Mouse (Mus musculus) lung, embryonic 15.5 days (tissue): ENCODE data around the gene Grb10. TPM values are rescaled to one million over a fixed set of nuclear protein-coding genes. Genes with fewer than 3 reads are reported as not detected.

ENCODE experiments used
- ATAC-seq: fragments of 200-750 bp; cut with Nextera tagmentation; 2 replicates; pipeline ENCODE4 v1.8.0; 2017; ENCODE audit warnings: moderate number of reproducible peaks, borderline replicate concordance; ENCODE audit not compliant: low FRiP score, low TSS enrichment; ENCODE audit errors: extremely low read depth
- H3K27ac ChIP-seq: fragments of 300-500 bp; sonication (generic); 2 replicates; pipeline ENCODE4 v1.5.1; 2015; ENCODE audit warnings: moderate library complexity, mild to moderate bottlenecking, inconsistent platforms
- H3K27me3 ChIP-seq: fragments of 300-500 bp; sonication (generic); 2 replicates; pipeline ENCODE4 v1.6.1; 2015; ENCODE audit warnings: inconsistent platforms
- H3K36me3 ChIP-seq: fragments of 300-500 bp; sonication (generic); 2 replicates; pipeline ENCODE4 v1.6.1; 2015; ENCODE audit warnings: inconsistent platforms
- H3K4me1 ChIP-seq: fragments of 300-500 bp; sonication (generic); 2 replicates; pipeline ENCODE4 v1.6.1; 2015; ENCODE audit warnings: inconsistent platforms
- H3K4me2 ChIP-seq: fragments of 300-500 bp; sonication (generic); 2 replicates; pipeline ENCODE4 v1.6.1; 2015; ENCODE audit warnings: inconsistent platforms, mild to moderate bottlenecking, moderate library complexity
- H3K4me3 ChIP-seq: fragments of 300-500 bp; sonication (generic); 2 replicates; pipeline ENCODE4 v1.5.1; 2015; ENCODE audit warnings: mild to moderate bottlenecking, inconsistent platforms
- H3K9ac ChIP-seq: fragments of 300-500 bp; sonication (generic); 2 replicates; pipeline ENCODE4 v1.6.1; 2015; ENCODE audit warnings: inconsistent platforms
- H3K9me3 ChIP-seq: fragments of 300-500 bp; sonication (generic); 2 replicates; pipeline ENCODE4 v1.6.1; 2016; ENCODE audit warnings: inconsistent platforms
- WGBS: fragments of 180-500 bp; shearing (Covaris S2); methylation state at CpG from one replicate; pipeline ENCODE4 v1.1.7; 2015; 5-methylcytosine and 5-hydroxymethylcytosine counted together
- polyA plus RNA-seq: library from polyadenylated mRNA; unstranded; fragments of >200 nt; fragmentation: Nextera tagmentation; extraction: Ambion mirVana; gene quantifications from 2 replicates; pipeline ENCODE4 v1.2.1, GENCODE M21; 2015

Grb10 gene
- polyA plus RNA-seq, 1 experiment from 2014 or later, result 600 TPM

- H3K4me2 ChIP-seq, result no peak overlapping the region
- no peaks in the 10 kb centered on the region for H3K36me3 ChIP-seq
- ATAC-seq, result no peak
- no peak overlapping the region for H3K4me3 ChIP-seq
- WGBS, result 62% methylated on average over 10 of the region's 10 CpGs
- peaks cover 38% of the 10 kb centered on the region for H3K4me1 ChIP-seq
- no peaks in the 10 kb centered on the region for H3K9me3 ChIP-seq
- H3K9ac ChIP-seq, result no peak overlapping the region
- H3K27ac ChIP-seq, result 0 out of 2 replicates have a peak overlapping the region, but pooled peaks have one; percentile 17
- no peaks in the 10 kb centered on the region for H3K27me3 ChIP-seq
Observed at GRCm38 (mm10) chr11:11890139-11890741, 148.2 kb downstream of the Grb10 start.

GRCm38 (mm10) chr11:11888727-11889126 lies 149.8 kb downstream of the Grb10 start:
- WGBS, result 44% methylated on average over 3 of the region's 3 CpGs
- no peak for ATAC-seq
- no peaks in the 10 kb centered on the region for H3K36me3 ChIP-seq
- peak overlapping the region; percentile 11; the same call in 1 of the 2 replicates for H3K27ac ChIP-seq
- no peaks in the 10 kb centered on the region for H3K9me3 ChIP-seq
- H3K4me2 ChIP-seq, result no peak overlapping the region
- H3K4me1 ChIP-seq, result peaks cover 43% of the 10 kb centered on the region
- H3K27me3 ChIP-seq, result no peaks in the 10 kb centered on the region
- H3K4me3 ChIP-seq, result no peak overlapping the region
- no peak overlapping the region for H3K9ac ChIP-seq

DNA sequence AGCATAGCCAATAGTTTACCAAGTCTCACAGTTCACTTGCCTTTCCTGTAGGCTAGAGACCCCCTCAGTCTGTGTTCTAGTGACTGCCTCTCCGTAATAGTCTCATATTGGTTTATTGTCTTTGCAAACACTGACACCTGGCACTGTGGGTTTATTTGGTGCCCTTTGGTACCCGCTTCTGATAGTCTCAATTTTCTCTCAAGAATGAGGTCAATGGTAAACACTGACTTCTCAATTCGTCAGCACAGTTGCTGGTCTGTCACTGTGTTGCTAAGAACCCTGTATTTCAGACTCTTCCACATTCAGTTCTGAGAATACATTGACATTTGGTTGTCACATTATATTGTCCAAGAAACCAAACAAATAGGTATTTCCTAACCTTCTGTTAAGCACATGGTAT lies 150.4 kb downstream of the Grb10 start:
- no peak overlapping the region for H3K4me2 ChIP-seq
- H3K9me3 ChIP-seq, result no peaks in the 10 kb centered on the region
- H3K4me1 ChIP-seq, result peaks cover 43% of the 10 kb centered on the region
- no peaks in the 10 kb centered on the region for H3K27me3 ChIP-seq
- no peak overlapping the region for H3K4me3 ChIP-seq
- H3K9ac ChIP-seq, result no peak overlapping the region
- no peak for ATAC-seq
- H3K36me3 ChIP-seq, result no peaks in the 10 kb centered on the region
- H3K27ac ChIP-seq, result 0 out of 2 replicates have a peak overlapping the region, but pooled peaks have one; percentile 22
- 58% methylated on average over 3 of the region's 3 CpGs for WGBS

- H3K9me3 ChIP-seq, result no peaks in the 10 kb centered on the region
- no peak for ATAC-seq
- no peak overlapping the region for H3K4me2 ChIP-seq
- no peaks in the 10 kb centered on the region for H3K36me3 ChIP-seq
- 33% methylated on average over 4 of the region's 4 CpGs for WGBS
- H3K9ac ChIP-seq, result no peak overlapping the region
- peak overlapping the region; percentile 79 for H3K27ac ChIP-seq
- H3K4me1 ChIP-seq, result peaks cover 43% of the 10 kb centered on the region
- H3K4me3 ChIP-seq, result no peak overlapping the region
- no peaks in the 10 kb centered on the region for H3K27me3 ChIP-seq
Observed at GRCm38 (mm10) chr11:11886403-11886998, 152.0 kb downstream of the Grb10 start.

- Histone ChIP-seq H3K4me2 (no peak overlapping the region), H3K9me3 (no peaks in the 10 kb centered on the region), H3K36me3 (no peaks in the 10 kb centered on the region), H3K4me1 (peaks cover 49% of the 10 kb centered on the region), H3K27ac (peak overlapping the region; percentile 77), H3K9ac (no peak overlapping the region), H3K27me3 (no peaks in the 10 kb centered on the region), H3K4me3 (no peak overlapping the region)
- WGBS, result 15% methylated on average over 3 of the region's 3 CpGs
- ATAC-seq, result no peak
Observed at GRCm38 (mm10) chr11:11885921-11886320, 152.6 kb downstream of the Grb10 start.

- Histone ChIP-seq H3K27me3 (no peaks in the 10 kb centered on the region), H3K4me3 (no peak overlapping the region), H3K9ac (no peak overlapping the region), H3K27ac (peak overlapping the region; percentile 77), H3K36me3 (no peaks in the 10 kb centered on the region), H3K4me2 (no peak overlapping the region), H3K9me3 (no peaks in the 10 kb centered on the region), H3K4me1 (peaks cover 48% of the 10 kb centered on the region)
- 44% methylated on average over 4 of the region's 4 CpGs for WGBS
- no peak for ATAC-seq
Observed at GRCm38 (mm10) chr11:11885246-11885643, 153.2 kb downstream of the Grb10 start.

DNA sequence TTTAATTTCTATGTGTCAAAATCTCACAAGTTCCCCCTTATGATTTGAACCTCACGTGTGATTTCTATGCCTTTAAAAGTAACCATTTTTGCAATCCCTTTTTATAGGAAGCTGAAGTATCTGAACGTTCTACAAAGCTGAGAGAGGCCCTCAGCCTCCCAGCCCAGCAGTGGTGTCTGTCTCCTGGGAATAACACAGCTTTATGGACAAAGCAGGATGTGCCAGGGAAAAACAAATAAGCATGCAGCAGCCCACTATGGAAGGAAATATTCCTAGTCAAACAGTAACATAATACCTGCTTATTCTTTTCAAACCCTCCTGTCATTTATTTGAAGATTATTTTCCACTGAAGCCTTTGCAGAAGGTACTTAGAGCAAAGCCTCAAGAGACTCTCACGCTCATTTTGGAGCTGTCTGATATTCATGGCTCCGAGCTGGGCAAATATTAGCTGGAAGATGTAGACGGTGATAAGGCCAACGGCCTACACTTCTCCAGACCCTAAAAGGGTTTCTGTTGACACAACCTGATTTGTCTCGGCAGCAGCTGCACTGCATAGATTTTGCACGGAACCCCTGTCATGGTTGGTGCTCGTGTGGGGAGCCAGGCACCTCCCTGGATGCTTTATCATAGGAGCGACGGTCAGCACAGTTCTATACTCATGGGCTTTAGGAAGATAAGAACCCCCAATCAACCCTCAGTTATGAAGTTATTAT lies 153.8 kb downstream of the Grb10 start:
- H3K4me2 ChIP-seq, result no peak overlapping the region
- WGBS, result 25% methylated on average over 11 of the region's 11 CpGs
- peak; percentile 77 for ATAC-seq
- no peaks in the 10 kb centered on the region for H3K9me3 ChIP-seq
- peak overlapping the region; percentile 77 for H3K27ac ChIP-seq
- no peak overlapping the region for H3K4me3 ChIP-seq
- H3K27me3 ChIP-seq, result no peaks in the 10 kb centered on the region
- no peaks in the 10 kb centered on the region for H3K36me3 ChIP-seq
- H3K9ac ChIP-seq, result no peak overlapping the region
- H3K4me1 ChIP-seq, result peaks cover 48% of the 10 kb centered on the region

DNA sequence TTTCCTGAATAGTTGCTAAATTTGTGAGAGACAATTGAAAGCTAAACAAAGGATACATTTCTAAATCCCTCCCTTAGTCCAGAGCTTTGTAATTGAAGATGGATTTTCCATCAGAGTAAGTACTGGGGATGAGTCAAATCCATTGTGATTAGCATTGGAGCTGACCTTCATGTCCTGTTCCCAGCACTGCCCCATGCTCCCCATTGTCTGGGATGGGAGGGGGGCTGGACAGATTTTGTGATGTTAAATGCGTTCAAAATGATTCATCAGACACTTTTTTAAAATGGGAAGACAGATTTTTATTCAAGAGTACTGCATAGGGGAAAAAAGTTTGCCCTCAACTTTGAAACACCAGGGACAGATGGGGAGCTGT lies 156.7 kb downstream of the Grb10 start:
- Histone ChIP-seq H3K4me1 (peaks cover 64% of the 10 kb centered on the region), H3K36me3 (no peaks in the 10 kb centered on the region), H3K9ac (no peak overlapping the region), H3K27ac (peak overlapping the region; percentile 77; the same call in 1 of the 2 replicates), H3K4me2 (no peak overlapping the region), H3K27me3 (no peaks in the 10 kb centered on the region), H3K4me3 (no peak overlapping the region), H3K9me3 (no peaks in the 10 kb centered on the region)
- ATAC-seq, result no peak
- WGBS, result 41% methylated on average over 1 of the region's 1 CpGs

- H3K36me3 ChIP-seq, result no peaks in the 10 kb centered on the region
- WGBS, result 28% methylated on average over 13 of the region's 13 CpGs
- H3K4me3 ChIP-seq, result no peak overlapping the region
- ATAC-seq, result no peak
- peaks cover 60% of the 10 kb centered on the region for H3K4me1 ChIP-seq
- H3K27ac ChIP-seq, result peak overlapping the region; percentile 38
- no peaks in the 10 kb centered on the region for H3K9me3 ChIP-seq
- H3K9ac ChIP-seq, result no peak overlapping the region
- H3K27me3 ChIP-seq, result no peaks in the 10 kb centered on the region
- H3K4me2 ChIP-seq, result no peak overlapping the region
Observed at GRCm38 (mm10) chr11:11881026-11881782, 157.3 kb downstream of the Grb10 start.
